Mouse (Mus musculus) stomach, embryonic 14.5 days (tissue): ENCODE data around the gene Smurf1. TPM values are rescaled to one million over a fixed set of nuclear protein-coding genes. Genes with fewer than 3 reads are reported as not detected.

ENCODE experiments used
- ATAC-seq: fragments of 200-750 bp; cut with Nextera tagmentation; 2 replicates; pipeline ENCODE4 v1.8.0; 2017; ENCODE audit warnings: low read depth, moderate TSS enrichment; ENCODE audit not compliant: insufficient number of reproducible peaks, insufficient read depth, low FRiP score
- H3K27ac ChIP-seq: fragments of 300-500 bp; sonication (generic); 2 replicates; pipeline ENCODE4 v1.5.1; 2014; ENCODE audit warnings: mild to moderate bottlenecking, low read length, moderate library complexity, mixed read lengths
- H3K27me3 ChIP-seq: fragments of 300-500 bp; sonication (generic); 2 replicates; pipeline ENCODE4 v1.6.1; 2014; ENCODE audit warnings: low read length, control low read depth, mixed read lengths; ENCODE audit not compliant: control insufficient read depth, insufficient read depth
- H3K36me3 ChIP-seq: fragments of 300-500 bp; sonication (generic); 2 replicates; pipeline ENCODE4 v1.6.1; 2014; ENCODE audit warnings: mild to moderate bottlenecking, control low read depth, low read length, moderate library complexity, mixed read lengths; ENCODE audit not compliant: control insufficient read depth, insufficient read depth
- H3K4me1 ChIP-seq: fragments of 300-500 bp; sonication (generic); 2 replicates; pipeline ENCODE4 v1.6.1; 2014; ENCODE audit warnings: low read length, control low read depth, mixed read lengths; ENCODE audit not compliant: control insufficient read depth, insufficient read depth
- H3K4me2 ChIP-seq: fragments of 300-500 bp; sonication (generic); replicated peaks from 2 replicates; pipeline ENCODE4 v1.6.1; 2014; ENCODE audit warnings: low read depth, low read length, control low read depth
- H3K4me3 ChIP-seq: fragments of 300-500 bp; sonication (generic); 2 replicates; pipeline ENCODE4 v1.5.1; 2014; ENCODE audit warnings: low read depth, low read length, control low read depth
- H3K9ac ChIP-seq: fragments of 300-500 bp; sonication (generic); replicated peaks from 2 replicates; pipeline ENCODE4 v1.6.1; 2014; ENCODE audit warnings: low read depth, mild to moderate bottlenecking, control low read depth, low read length, moderate library complexity, mixed read lengths
- H3K9me3 ChIP-seq: fragments of 300-500 bp; sonication (generic); 2 replicates; pipeline ENCODE4 v1.6.1; 2016; ENCODE audit warnings: low read depth, low read length, control low read depth; ENCODE audit not compliant: control insufficient read depth
- WGBS: fragments of 180-500 bp; shearing (Covaris S2); extraction: QIAGEN DNeasy Blood & Tissue Kit; methylation state at CpG from one replicate; pipeline ENCODE4 v1.1.7; 2014; 5-methylcytosine and 5-hydroxymethylcytosine counted together
- polyA plus RNA-seq: library from polyadenylated mRNA; unstranded; fragments of >200 nt; fragmentation: Nextera tagmentation; extraction: Ambion mirVana; gene quantifications from 2 replicates; pipeline ENCODE4 v1.2.1, GENCODE M21; 2014

Gene Smurf1
- polyA plus RNA-seq, 1 experiment from 2014 or later, result 15.6 TPM

- peak overlapping the region; percentile 77 for H3K4me3 ChIP-seq
- ATAC-seq, result peak; percentile 79
- WGBS, result 1% methylated on average over 29 of the region's 56 CpGs
- H3K27me3 ChIP-seq, result no peaks in the 10 kb centered on the region
- peaks cover 20% of the 10 kb centered on the region for H3K4me1 ChIP-seq
- no peaks in the 10 kb centered on the region for H3K36me3 ChIP-seq
- H3K9ac ChIP-seq, result peak overlapping the region; percentile 85
- no peaks in the 10 kb centered on the region for H3K9me3 ChIP-seq
- peak overlapping the region; percentile 73 for H3K4me2 ChIP-seq
- peak overlapping the region; percentile 92 for H3K27ac ChIP-seq
These were observed 592 bp downstream of the Smurf1 start for GRCm38 (mm10) chr5:144964872-144965638.

GRCm38 (mm10) chr5:144964465-144964864, 1.2 kb downstream of the Smurf1 start:
- Histone ChIP-seq H3K9me3 (no peaks in the 10 kb centered on the region), H3K4me2 (peak overlapping the region; percentile 73), H3K27me3 (no peaks in the 10 kb centered on the region), H3K27ac (peak overlapping the region; percentile 92), H3K4me1 (peaks cover 25% of the 10 kb centered on the region), H3K9ac (no peak overlapping the region), H3K4me3 (peak overlapping the region; percentile 77), H3K36me3 (no peaks in the 10 kb centered on the region)
- ATAC-seq, result peak; percentile 44
- 16% methylated on average over 8 of the region's 8 CpGs for whole genome bisulfite sequencing

- Histone ChIP-seq H3K4me3 (peak overlapping the region; percentile 13), H3K27me3 (no peaks in the 10 kb centered on the region), H3K27ac (peak overlapping the region; percentile 92), H3K36me3 (no peaks in the 10 kb centered on the region), H3K9me3 (no peaks in the 10 kb centered on the region), H3K4me1 (peaks cover 32% of the 10 kb centered on the region), H3K4me2 (peak overlapping the region; percentile 73), H3K9ac (no peak overlapping the region)
- ATAC-seq, result peak; percentile 20
- WGBS, result 1% methylated on average over 13 of the region's 13 CpGs
These were observed 1.8 kb downstream of the Smurf1 start for GRCm38 (mm10) chr5:144963817-144964261.

GRCm38 (mm10) chr5:144963401-144963800, 2.2 kb downstream of the Smurf1 start:
- H3K27me3 ChIP-seq, result no peaks in the 10 kb centered on the region
- H3K4me2 ChIP-seq, result peak overlapping the region; percentile 73
- peak overlapping the region; percentile 13 for H3K4me3 ChIP-seq
- no peak for ATAC-seq
- H3K9me3 ChIP-seq, result no peaks in the 10 kb centered on the region
- H3K9ac ChIP-seq, result no peak overlapping the region
- no peaks in the 10 kb centered on the region for H3K36me3 ChIP-seq
- H3K4me1 ChIP-seq, result peaks cover 36% of the 10 kb centered on the region
- H3K27ac ChIP-seq, result peak overlapping the region; percentile 79
- WGBS, result 16% methylated on average over 3 of the region's 3 CpGs

GRCm38 (mm10) chr5:144958271-144958670, 7.4 kb downstream of the Smurf1 start:
- 64% methylated on average over 9 of the region's 9 CpGs for WGBS
- H3K9me3 ChIP-seq, result no peaks in the 10 kb centered on the region
- no peak overlapping the region for H3K4me3 ChIP-seq
- no peak overlapping the region for H3K4me2 ChIP-seq
- peaks cover 34% of the 10 kb centered on the region for H3K4me1 ChIP-seq
- no peak overlapping the region for H3K27ac ChIP-seq
- no peaks in the 10 kb centered on the region for H3K27me3 ChIP-seq
- H3K36me3 ChIP-seq, result no peaks in the 10 kb centered on the region
- ATAC-seq, result no peak
- no peak overlapping the region for H3K9ac ChIP-seq

- ATAC-seq, result 0 out of 2 replicates have a peak, but pooled peaks have one; percentile 7
- no peak overlapping the region for H3K4me3 ChIP-seq
- no peaks in the 10 kb centered on the region for H3K27me3 ChIP-seq
- WGBS, result 73% methylated on average over 7 of the region's 7 CpGs
- H3K9ac ChIP-seq, result no peak overlapping the region
- H3K27ac ChIP-seq, result no peak overlapping the region
- no peak overlapping the region for H3K4me2 ChIP-seq
- H3K9me3 ChIP-seq, result no peaks in the 10 kb centered on the region
- H3K4me1 ChIP-seq, result peaks cover 28% of the 10 kb centered on the region
- no peaks in the 10 kb centered on the region for H3K36me3 ChIP-seq
These were observed 11.2 kb downstream of the Smurf1 start for GRCm38 (mm10) chr5:144954432-144954831.

- Histone ChIP-seq H3K4me2 (no peak overlapping the region), H3K27me3 (no peaks in the 10 kb centered on the region), H3K9ac (no peak overlapping the region), H3K4me3 (no peak overlapping the region), H3K36me3 (no peaks in the 10 kb centered on the region), H3K4me1 (peaks cover 26% of the 10 kb centered on the region), H3K27ac (no peak overlapping the region), H3K9me3 (no peaks in the 10 kb centered on the region)
- 76% methylated on average over 2 of the region's 2 CpGs for whole genome bisulfite sequencing
- ATAC-seq, result no peak
These were observed 13.1 kb downstream of the Smurf1 start for GRCm38 (mm10) chr5:144952592-144952991.

GRCm38 (mm10) chr5:144950428-144951051, 15.1 kb downstream of the Smurf1 start:
- Histone ChIP-seq H3K4me1 (peaks cover 26% of the 10 kb centered on the region), H3K27me3 (no peaks in the 10 kb centered on the region), H3K36me3 (no peaks in the 10 kb centered on the region), H3K9ac (no peak overlapping the region), H3K4me3 (no peak overlapping the region), H3K9me3 (no peaks in the 10 kb centered on the region), H3K27ac (no peak overlapping the region), H3K4me2 (no peak overlapping the region)
- 87% methylated on average over 5 of the region's 5 CpGs for WGBS
- ATAC-seq, result no peak
